Mouse (Mus musculus): ENCODE data around the gene Mat2b.

GRCm38 (mm10) chr11:40713858-40714257 lies 18.9 kb upstream of the Mat2b start:
- TF ChIP-seq GATA1 (IDR thresholded peaks at IDR 0.05; ENCODE audit: low read length) (no peak), TAL1 (IDR thresholded peaks at IDR 0.05; ENCODE audit: low read length) (no peak)
